Mouse (Mus musculus) monocyte, adult 2 months (primary cell): ENCODE data around the gene Klhl35.

Source experiments
- DNase-seq, 2 experiments: peaks; one replicate each; pipeline ENCODE4 v3.0.0; 2022; ENCODE audit warnings: low spot score in 2 of 2, low read depth in 1 of 2

Gene Klhl35

GRCm38 (mm10) chr7:99465811-99466210 lies at the start of gene Klhl35:
Gene Klhl35 (plus strand): TSS chr7:99466004.
- DNase-seq = no peak

- DNase-seq = no peak
Observed at GRCm38 (mm10) chr7:99419311-99419710, 46.5 kb upstream of the Klhl35 start.

GRCm38 (mm10) chr7:99421006-99421405 lies 44.8 kb upstream of the Klhl35 start:
- DNase-seq = no peak

- no peak for DNase-seq
Observed at GRCm38 (mm10) chr7:99424538-99425155, 41.2 kb upstream of the Klhl35 start.

GRCm38 (mm10) chr7:99425706-99426105 lies 40.1 kb upstream of the Klhl35 start:
- DNase-seq = no peak

GRCm38 (mm10) chr7:99427031-99427430 lies 38.8 kb upstream of the Klhl35 start:
- DNase-seq = no peak

GRCm38 (mm10) chr7:99427987-99428386 lies 37.8 kb upstream of the Klhl35 start:
- DNase-seq = no peak

GRCm38 (mm10) chr7:99428836-99429235 lies 37.0 kb upstream of the Klhl35 start:
- DNase-seq = no peak

- no peak for DNase-seq
Observed at GRCm38 (mm10) chr7:99429786-99430185, 36.0 kb upstream of the Klhl35 start.

- DNase-seq = no peak
Observed at GRCm38 (mm10) chr7:99430246-99430645, 35.6 kb upstream of the Klhl35 start.

GRCm38 (mm10) chr7:99432248-99432647 lies 33.6 kb upstream of the Klhl35 start:
- no peak for DNase-seq

- DNase-seq = no peak
Observed at GRCm38 (mm10) chr7:99432863-99433262, 32.9 kb upstream of the Klhl35 start.

- DNase-seq = peak in 1 of 2 experiments; percentile 18
Observed at GRCm38 (mm10) chr7:99434672-99435250, 31.0 kb upstream of the Klhl35 start.

- no peak for DNase-seq
Observed at GRCm38 (mm10) chr7:99436530-99436929, 29.3 kb upstream of the Klhl35 start.

- no peak for DNase-seq
Observed at GRCm38 (mm10) chr7:99438881-99439280, 26.9 kb upstream of the Klhl35 start.

GRCm38 (mm10) chr7:99441534-99442072 lies 24.2 kb upstream of the Klhl35 start:
- DNase-seq = no peak

- no peak for DNase-seq
Observed at GRCm38 (mm10) chr7:99443164-99443563, 22.6 kb upstream of the Klhl35 start.

- DNase-seq = no peak
Observed at GRCm38 (mm10) chr7:99444012-99444411, 21.8 kb upstream of the Klhl35 start.

- no peak for DNase-seq
Observed at GRCm38 (mm10) chr7:99445833-99446232, 20.0 kb upstream of the Klhl35 start.

GRCm38 (mm10) chr7:99447323-99447722 lies 18.5 kb upstream of the Klhl35 start:
- no peak for DNase-seq

GRCm38 (mm10) chr7:99448619-99449018 lies 17.2 kb upstream of the Klhl35 start:
- DNase-seq = no peak

- no peak for DNase-seq
Observed at GRCm38 (mm10) chr7:99449063-99449462, 16.7 kb upstream of the Klhl35 start.

GRCm38 (mm10) chr7:99449751-99450150 lies 16.1 kb upstream of the Klhl35 start:
- DNase-seq = no peak
